Mouse (Mus musculus): Measurements from ENCODE around the gene Siah1a.
A peak's percentile ranks its signal among the peaks of the same experiment; 100 is the strongest.

Siah1a gene

GRCm38 (mm10) chr8:86744313-86745220 lies 1.2 kb downstream of the Siah1a start:
- DNase-seq (ENCODE audit: low read depth, low spot score) = no peak

GRCm38 (mm10) chr8:86742605-86743345 lies 3.0 kb downstream of the Siah1a start:
- DNase-seq (ENCODE audit: low read depth, low spot score) = no peak

- no peak for DNase-seq (ENCODE audit: low read depth, low spot score)
These were observed 4.1 kb downstream of the Siah1a start for GRCm38 (mm10) chr8:86741627-86742026.

GRCm38 (mm10) chr8:86740899-86741298 lies 4.8 kb downstream of the Siah1a start:
- no peak for DNase-seq (ENCODE audit: low read depth, low spot score)

- no peak for DNase-seq (ENCODE audit: low read depth, low spot score)
These were observed 10.2 kb downstream of the Siah1a start for GRCm38 (mm10) chr8:86735446-86736111.

GRCm38 (mm10) chr8:86734954-86735353 lies 10.8 kb downstream of the Siah1a start:
- DNase-seq (ENCODE audit: low read depth, low spot score) = no peak

GRCm38 (mm10) chr8:86734171-86734570 lies 11.6 kb downstream of the Siah1a start:
- no peak for DNase-seq (ENCODE audit: low read depth, low spot score)

GRCm38 (mm10) chr8:86730860-86731259 lies 14.9 kb downstream of the Siah1a start:
- DNase-seq (ENCODE audit: low read depth, low spot score) = no peak

GRCm38 (mm10) chr8:86730303-86730702 lies 15.4 kb downstream of the Siah1a start:
- no peak for DNase-seq (ENCODE audit: low read depth, low spot score)

- DNase-seq (ENCODE audit: low read depth, low spot score) = peak; percentile 34
These were observed 17.3 kb downstream of the Siah1a start for GRCm38 (mm10) chr8:86728224-86728950.

GRCm38 (mm10) chr8:86726959-86727358 lies 18.8 kb downstream of the Siah1a start:
- DNase-seq (ENCODE audit: low read depth, low spot score) = no peak

GRCm38 (mm10) chr8:86721490-86721889 lies 24.2 kb downstream of the Siah1a start:
- no peak for DNase-seq (ENCODE audit: low read depth, low spot score)

- DNase-seq (ENCODE audit: low read depth, low spot score) = no peak
These were observed 24.8 kb downstream of the Siah1a start for GRCm38 (mm10) chr8:86720756-86721459.

- DNase-seq (ENCODE audit: low read depth, low spot score) = no peak
These were observed 26.4 kb downstream of the Siah1a start for GRCm38 (mm10) chr8:86719368-86719767.

- DNase-seq (ENCODE audit: low read depth, low spot score) = no peak
These were observed 27.3 kb downstream of the Siah1a start for GRCm38 (mm10) chr8:86718332-86718994.

- DNase-seq (ENCODE audit: low read depth, low spot score) = no peak
These were observed 32.1 kb downstream of the Siah1a start for GRCm38 (mm10) chr8:86713407-86714188.

GRCm38 (mm10) chr8:86712594-86712993 lies 33.1 kb downstream of the Siah1a start:
- DNase-seq (ENCODE audit: low read depth, low spot score) = no peak

- DNase-seq (ENCODE audit: low read depth, low spot score) = no peak
These were observed 37.9 kb downstream of the Siah1a start for GRCm38 (mm10) chr8:86707873-86708272.

- no peak for DNase-seq (ENCODE audit: low read depth, low spot score)
These were observed 39.0 kb downstream of the Siah1a start for GRCm38 (mm10) chr8:86706756-86707155.
